In genomic region chr11:117235086-117235897, GRCm38 (mm10) we compare ENCODE assay signal across 8 mouse cellular contexts. TPM values are rescaled to one million over a fixed set of nuclear protein-coding genes. Genes with fewer than 3 reads are reported as not detected.
DNase-seq lines count a peak whose midpoint lies in the region; ATAC-seq and TF ChIP-seq lines count a peak whose summit lies in the region.

No protein-coding gene starts in this region.

- H3K4me1 ChIP-seq in lung, embryonic 14.5 days (ENCODE audit: insufficient read depth), result peaks cover 40% of the 10 kb centered on the region
- H3K4me1 ChIP-seq in embryonic facial prominence, embryonic 12.5 days, result peaks cover 49% of the 10 kb centered on the region
- H3K4me1 ChIP-seq in hindbrain, embryonic 10.5 days (replicated peaks), result peaks cover 56% of the 10 kb centered on the region
- peaks cover 41% of the 10 kb centered on the region for H3K4me1 ChIP-seq in limb, embryonic 14.5 days (ENCODE audit: control insufficient read depth, insufficient read depth, low read length)

- peak overlapping the region; percentile 14 for H3K9ac ChIP-seq in lung, embryonic 14.5 days
- H3K9ac ChIP-seq in embryonic facial prominence, embryonic 12.5 days, result peak overlapping the region; percentile 33
- H3K9ac ChIP-seq in limb, embryonic 14.5 days (ENCODE audit: low read depth, low read length, severe bottlenecking), result 0 out of 2 replicates have a peak overlapping the region, but pooled peaks have one; percentile 36

- H3K36me3 ChIP-seq in lung, embryonic 14.5 days (ENCODE audit: insufficient read depth), result no peaks in the 10 kb centered on the region
- peaks cover 4% of the 10 kb centered on the region; the same call in 1 of the 2 replicates for H3K36me3 ChIP-seq in embryonic facial prominence, embryonic 12.5 days
- H3K36me3 ChIP-seq in hindbrain, embryonic 10.5 days, result no peaks in the 10 kb centered on the region
- peaks cover 7% of the 10 kb centered on the region for H3K36me3 ChIP-seq in limb, embryonic 14.5 days (ENCODE audit: control insufficient read depth, insufficient read depth, low read length)

- DNase-seq in lung, embryonic 14.5 days, result peak; percentile 65
- DNase-seq in lung, adult 18-20 months, result no peak
- no peak for DNase-seq in hindbrain, embryonic 10.5 days (ENCODE audit: low spot score)
- peak; percentile 13 for DNase-seq in limb, embryonic 14.5 days (ENCODE audit: low spot score)
- DNase-seq in retina, embryonic 14.5 days (ENCODE audit: low spot score), result no peak
- DNase-seq in cerebellum, adult 11-12 months, result no peak
- no peak for DNase-seq in left cerebral cortex, adult 9 months (ENCODE audit: low spot score in 2 of 2)

- no peak overlapping the region for H3K4me3 ChIP-seq in lung, embryonic 14.5 days (ENCODE audit: low read depth, low read length)
- peak overlapping the region; percentile 7; the same call in 1 of the 2 replicates for H3K4me3 ChIP-seq in embryonic facial prominence, embryonic 12.5 days
- H3K4me3 ChIP-seq in hindbrain, embryonic 10.5 days, result no peak overlapping the region
- no peak overlapping the region for H3K4me3 ChIP-seq in limb, embryonic 14.5 days (replicated peaks; ENCODE audit: low read length)

- peak overlapping the region; percentile 70 for H3K27ac ChIP-seq in lung, embryonic 14.5 days (ENCODE audit: low read depth)
- peak overlapping the region; percentile 9; the same call in 1 of the 2 replicates for H3K27ac ChIP-seq in embryonic facial prominence, embryonic 12.5 days
- H3K27ac ChIP-seq in hindbrain, embryonic 10.5 days, result peak overlapping the region; percentile 46; the same call in 1 of the 2 replicates
- H3K27ac ChIP-seq in limb, embryonic 14.5 days (replicated peaks; ENCODE audit: low read depth, low read length), result peak overlapping the region; percentile 43; the same call in 1 of the 2 replicates

- ATAC-seq in lung, embryonic 14.5 days (ENCODE audit: insufficient read depth), result peak; percentile 17; the same call in 1 of the 2 replicates
- ATAC-seq in embryonic facial prominence, embryonic 12.5 days (ENCODE audit: insufficient number of reproducible peaks, insufficient read depth, low FRiP score, low TSS enrichment), result no peak
- no peak for ATAC-seq in limb, embryonic 14.5 days (ENCODE audit: low FRiP score, low read depth)

- no peak for TF ChIP-seq CTCF in lung, embryonic 14.5 days (IDR thresholded peaks at IDR 0.05; ENCODE audit: low read depth)

- TF ChIP-seq POLR2A in limb, embryonic 14.5 days (IDR thresholded peaks at IDR 0.05; ENCODE audit: borderline replicate concordance, extremely low read depth, insufficient read depth, insufficient read length), result no peak

- H3K9me3 ChIP-seq in lung, embryonic 14.5 days (ENCODE audit: low read depth, low read length), result no peaks in the 10 kb centered on the region
- no peaks in the 10 kb centered on the region for H3K9me3 ChIP-seq in embryonic facial prominence, embryonic 12.5 days
- H3K9me3 ChIP-seq in hindbrain, embryonic 10.5 days, result no peaks in the 10 kb centered on the region
- no peaks in the 10 kb centered on the region for H3K9me3 ChIP-seq in limb, embryonic 14.5 days (ENCODE audit: control insufficient read depth, low read length)

- no peaks in the 10 kb centered on the region for H3K27me3 ChIP-seq in lung, embryonic 14.5 days (ENCODE audit: insufficient read depth, low read length)
- H3K27me3 ChIP-seq in embryonic facial prominence, embryonic 12.5 days, result no peaks in the 10 kb centered on the region
- H3K27me3 ChIP-seq in hindbrain, embryonic 10.5 days (ENCODE audit: insufficient read depth, poor library complexity, severe bottlenecking), result peaks cover 25% of the 10 kb centered on the region; the same call in 1 of the 2 replicates
- H3K27me3 ChIP-seq in limb, embryonic 14.5 days (ENCODE audit: control insufficient read depth, insufficient read depth, low read length), result no peaks in the 10 kb centered on the region; the same call in 1 of the 2 replicates

- WGBS in lung, embryonic 14.5 days, result 22% methylated on average over 12 of the region's 12 CpGs
- WGBS in embryonic facial prominence, embryonic 12.5 days, result 38% methylated on average over 12 of the region's 12 CpGs
- 57% methylated on average over 12 of the region's 12 CpGs for WGBS in hindbrain, embryonic 10.5 days
- WGBS in limb, embryonic 14.5 days, result 41% methylated on average over 12 of the region's 12 CpGs

- peak overlapping the region; percentile 39 for H3K4me2 ChIP-seq in lung, embryonic 14.5 days
- peak overlapping the region; percentile 38 for H3K4me2 ChIP-seq in embryonic facial prominence, embryonic 12.5 days (replicated peaks)
- H3K4me2 ChIP-seq in limb, embryonic 14.5 days (replicated peaks; ENCODE audit: low read depth, low read length, severe bottlenecking), result peak overlapping the region; percentile 31

RNA-seq across cellular contexts. Expression of gene Sept9, which starts 35.8 kb away (rescaled TPM):
- 133 and 149 TPM in 2 replicates for polyA plus RNA-seq in lung, embryonic 14.5 days (2014; fragmentation: Nextera tagmentation; extraction: Ambion mirVana)
- polyA plus RNA-seq in embryonic facial prominence, embryonic 12.5 days (2016; fragmentation: Nextera tagmentation; extraction: Ambion mirVana), result 229 and 230 TPM in 2 replicates
- 186 and 206 TPM in 2 replicates for polyA plus RNA-seq in hindbrain, embryonic 10.5 days (2016; fragmentation: Nextera tagmentation; extraction: Ambion mirVana)
- polyA plus RNA-seq in limb, embryonic 14.5 days (2012; rRNA removed), result 76.5 and 78.7 TPM in 2 replicates
- polyA plus RNA-seq in limb, embryonic 14.5 days (2014; fragmentation: Nextera tagmentation; extraction: Ambion mirVana), result 125 and 136 TPM in 2 replicates

Comparison
In these comparisons a context has a peak if more than half of its experiments do, and no peak if none do; other contexts are left out.
1. DNase-seq: peak in lung, embryonic 14.5 days (single experiment) and limb, embryonic 14.5 days (single experiment); none in lung, adult 18-20 months (0 of 2), hindbrain, embryonic 10.5 days (single experiment), retina, embryonic 14.5 days (single experiment), cerebellum, adult 11-12 months (single experiment) and left cerebral cortex, adult 9 months (0 of 2).
2. H3K27ac ChIP-seq: peak in every context shown above with its lines; median percentile 70 in lung, embryonic 14.5 days; 46 in hindbrain, embryonic 10.5 days; 43 in limb, embryonic 14.5 days; 9 in embryonic facial prominence, embryonic 12.5 days.
3. Peak in every context shown above with its lines, with median percentiles within 50 percentile points of each other: H3K4me2 ChIP-seq and H3K9ac ChIP-seq.